Mouse (Mus musculus): Measurements from ENCODE around the gene Hist1h2ai. TPM values are rescaled to one million over a fixed set of nuclear protein-coding genes. Genes with fewer than 3 reads are reported as not detected.
"Not testable (repeated sequence)": the region's sequence is repeated elsewhere in the genome, so short reads cannot be mapped to it uniquely, and the experiment has no call there.

Hist1h2ai gene
- polyA plus RNA-seq, 1 experiment from 2014 or later: 8.4 TPM

GRCm38 (mm10) chr13:21722993-21723836, 7.0 kb downstream of the Hist1h2ai start:
- H3K4me1 ChIP-seq (ENCODE audit: control insufficient read depth, insufficient read depth, low read length): peaks cover 8% of the 10 kb centered on the region
- no peaks in the 10 kb centered on the region for H3K9me3 ChIP-seq (replicated peaks; ENCODE audit: control insufficient read depth, low read length)
- H3K4me3 ChIP-seq (ENCODE audit: low read depth, low read length): no peak overlapping the region
- H3K27me3 ChIP-seq (ENCODE audit: control insufficient read depth, insufficient read depth, low read length): no peaks in the 10 kb centered on the region
- 40% methylated on average over 5 of the region's 5 CpGs for WGBS (ENCODE audit: insufficient replicate concordance)
- no peak for ATAC-seq (replicated peaks; ENCODE audit: insufficient number of reproducible peaks, low FRiP score, low TSS enrichment)
- H3K27ac ChIP-seq (ENCODE audit: low read depth, low read length): no peak overlapping the region
- H3K4me2 ChIP-seq: peak overlapping the region; percentile 31; the same call in 1 of the 2 replicates
- no peak overlapping the region for H3K9ac ChIP-seq (ENCODE audit: low read depth, low read length)
- no peaks in the 10 kb centered on the region for H3K36me3 ChIP-seq (ENCODE audit: control insufficient read depth, insufficient read depth, low read length)

DNA sequence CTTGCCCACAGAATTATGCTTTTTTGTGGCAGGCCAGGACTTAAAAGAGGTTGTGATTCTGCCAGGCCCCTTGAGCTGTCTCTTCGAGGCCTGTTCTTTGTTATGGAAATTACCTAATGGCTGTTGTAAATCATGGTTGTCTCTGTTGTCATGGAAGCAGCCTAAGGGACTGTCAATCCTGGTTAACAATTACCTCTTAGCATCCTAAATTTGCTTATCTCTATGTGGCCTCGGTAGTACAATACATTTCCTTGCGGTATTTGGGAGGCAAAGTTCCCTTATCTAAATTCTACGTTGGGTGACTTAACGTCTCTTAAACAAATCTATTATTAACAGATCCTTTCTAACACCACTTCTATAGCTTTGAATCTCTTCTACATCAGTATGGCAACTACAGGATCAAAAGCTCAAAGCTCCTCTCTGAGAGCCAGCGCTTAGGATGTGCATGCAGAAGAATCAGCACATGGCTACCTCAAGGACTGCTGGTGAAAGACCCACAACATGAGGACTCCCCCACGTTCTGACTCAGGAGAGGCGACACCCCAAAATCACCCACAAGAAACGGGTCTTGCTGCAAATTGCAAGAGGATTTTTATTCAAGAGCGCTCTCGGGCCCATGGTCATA, 11.8 kb downstream of the Hist1h2ai start:
- Histone ChIP-seq H3K9ac (ENCODE audit: low read depth, low read length) (no peak overlapping the region), H3K36me3 (ENCODE audit: control insufficient read depth, insufficient read depth, low read length) (no peaks in the 10 kb centered on the region), H3K9me3 (replicated peaks; ENCODE audit: control insufficient read depth, low read length) (no peaks in the 10 kb centered on the region), H3K27me3 (ENCODE audit: control insufficient read depth, insufficient read depth, low read length) (no peaks in the 10 kb centered on the region), H3K4me3 (ENCODE audit: low read depth, low read length) (no peak overlapping the region), H3K27ac (ENCODE audit: low read depth, low read length) (no peak overlapping the region), H3K4me1 (ENCODE audit: control insufficient read depth, insufficient read depth, low read length) (no peaks in the 10 kb centered on the region), H3K4me2 (no peak overlapping the region)
- 33% methylated on average over 11 of the region's 11 CpGs for WGBS (ENCODE audit: insufficient replicate concordance)
- ATAC-seq (replicated peaks; ENCODE audit: insufficient number of reproducible peaks, low FRiP score, low TSS enrichment): no peak

- 68% methylated on average over 1 of the region's 1 CpGs for WGBS (ENCODE audit: insufficient replicate concordance)
- Histone ChIP-seq H3K4me1 (ENCODE audit: control insufficient read depth, insufficient read depth, low read length) (no peaks in the 10 kb centered on the region), H3K9ac (ENCODE audit: low read depth, low read length) (no peak overlapping the region), H3K27ac (ENCODE audit: low read depth, low read length) (no peak overlapping the region), H3K36me3 (ENCODE audit: control insufficient read depth, insufficient read depth, low read length) (no peaks in the 10 kb centered on the region), H3K27me3 (ENCODE audit: control insufficient read depth, insufficient read depth, low read length) (no peaks in the 10 kb centered on the region), H3K9me3 (replicated peaks; ENCODE audit: control insufficient read depth, low read length) (no peaks in the 10 kb centered on the region), H3K4me3 (ENCODE audit: low read depth, low read length) (no peak overlapping the region), H3K4me2 (no peak overlapping the region)
- ATAC-seq (replicated peaks; ENCODE audit: insufficient number of reproducible peaks, low FRiP score, low TSS enrichment): no peak
These were observed 13.3 kb downstream of the Hist1h2ai start for GRCm38 (mm10) chr13:21729544-21729943.

DNA sequence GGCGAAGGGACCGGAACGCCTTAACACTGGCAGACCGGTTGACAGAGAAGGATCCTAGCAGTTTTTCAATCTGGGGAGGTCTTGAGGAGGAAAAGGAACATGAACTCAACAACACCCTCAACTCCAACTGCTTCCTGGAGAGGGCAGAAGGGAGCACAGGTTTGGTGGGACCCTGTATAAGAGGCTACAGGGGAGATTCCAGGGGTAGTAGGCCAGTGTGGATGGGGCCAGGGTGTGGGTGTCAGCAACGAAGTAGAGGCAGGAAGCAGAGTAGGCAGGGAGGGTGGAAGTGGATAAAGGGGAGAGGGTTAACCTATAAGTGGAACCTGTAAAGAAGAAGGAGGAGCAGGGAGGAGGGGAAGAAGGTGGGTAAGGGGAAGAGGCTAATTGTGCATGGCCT, 17.2 kb downstream of the Hist1h2ai start:
- Histone ChIP-seq H3K36me3 (ENCODE audit: control insufficient read depth, insufficient read depth, low read length) (no peaks in the 10 kb centered on the region), H3K27ac (ENCODE audit: low read depth, low read length) (no peak overlapping the region), H3K4me3 (ENCODE audit: low read depth, low read length) (no peak overlapping the region), H3K9me3 (replicated peaks; ENCODE audit: control insufficient read depth, low read length) (no peaks in the 10 kb centered on the region), H3K9ac (ENCODE audit: low read depth, low read length) (peak overlapping the region; percentile 1; the same call in 1 of the 2 replicates), H3K4me2 (no peak overlapping the region), H3K27me3 (ENCODE audit: control insufficient read depth, insufficient read depth, low read length) (no peaks in the 10 kb centered on the region), H3K4me1 (ENCODE audit: control insufficient read depth, insufficient read depth, low read length) (no peaks in the 10 kb centered on the region)
- 57% methylated on average over 5 of the region's 5 CpGs for WGBS (ENCODE audit: insufficient replicate concordance)
- ATAC-seq (replicated peaks; ENCODE audit: insufficient number of reproducible peaks, low FRiP score, low TSS enrichment): 0 out of 2 replicates have a peak, but pooled peaks have one; percentile 25

DNA sequence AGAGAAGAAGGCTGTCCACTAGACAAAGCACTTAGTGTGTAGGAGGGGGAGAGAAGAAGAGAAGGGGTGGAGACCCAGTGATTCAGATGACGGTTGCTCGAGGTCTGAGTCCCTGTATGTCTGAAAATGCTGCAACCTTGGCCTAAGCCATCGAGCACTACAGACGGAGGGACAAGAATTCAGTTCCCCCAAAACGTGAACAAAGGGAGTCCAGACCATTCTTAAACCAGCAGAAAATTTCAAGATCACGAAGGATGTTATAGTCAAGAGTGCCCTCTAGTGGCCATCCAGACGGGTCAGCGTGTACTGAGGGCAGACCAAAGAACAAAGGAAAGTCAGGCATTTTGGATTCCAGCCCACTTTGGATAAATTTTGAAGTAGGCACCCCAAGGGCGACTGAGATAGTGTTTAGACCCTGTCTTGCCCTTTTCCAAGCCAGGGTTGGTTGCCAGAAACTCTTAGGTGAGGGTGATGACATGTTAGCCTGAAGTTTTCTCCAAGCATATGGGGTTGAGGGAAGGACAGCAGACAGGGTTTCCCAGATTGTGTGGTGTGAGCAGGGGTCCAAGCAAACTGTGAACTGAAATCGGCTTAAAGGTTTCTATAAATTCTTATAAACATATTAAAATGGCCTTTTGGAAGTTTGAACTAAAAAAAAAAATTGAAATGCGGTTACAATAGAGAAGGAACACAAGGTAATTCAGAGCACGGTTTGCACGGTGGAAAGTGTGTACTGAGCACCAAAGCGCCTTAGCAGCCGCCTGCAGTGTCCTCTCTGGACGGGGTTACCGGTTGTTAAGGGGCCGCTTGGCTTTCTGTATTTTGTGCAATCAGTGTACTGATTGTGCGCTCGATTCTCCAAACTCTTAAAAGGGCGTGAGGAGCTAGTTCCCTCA, 18.0 kb downstream of the Hist1h2ai start:
- no peaks in the 10 kb centered on the region for H3K36me3 ChIP-seq (ENCODE audit: control insufficient read depth, insufficient read depth, low read length)

GRCm38 (mm10) chr13:21734906-21735767, 18.9 kb downstream of the Hist1h2ai start, which contains the start of gene Hist1h4j:
TSS of gene Hist1h4j (plus strand) at chr13:21735064.
- WGBS (ENCODE audit: insufficient replicate concordance): under 1% methylated on average over 39 of the region's 56 CpGs
- not testable (repeated sequence) for H3K36me3 ChIP-seq (ENCODE audit: control insufficient read depth, insufficient read depth, low read length); H3K27me3 ChIP-seq (ENCODE audit: control insufficient read depth, insufficient read depth, low read length); H3K4me1 ChIP-seq (ENCODE audit: control insufficient read depth, insufficient read depth, low read length); H3K9me3 ChIP-seq (replicated peaks; ENCODE audit: control insufficient read depth, low read length)
- Histone ChIP-seq H3K27ac (ENCODE audit: low read depth, low read length) (peak within 1 kb of the TSS; percentile 95), H3K4me3 (ENCODE audit: low read depth, low read length) (peak within 1 kb of the TSS; percentile 51), H3K9ac (ENCODE audit: low read depth, low read length) (peak within 1 kb of the TSS; percentile 79), H3K4me2 (peak within 1 kb of the TSS; percentile 78)
- peak; percentile 91 for ATAC-seq (replicated peaks; ENCODE audit: insufficient number of reproducible peaks, low FRiP score, low TSS enrichment)

More for the DNA sequence above, 18.0 kb downstream of the Hist1h2ai start:
- H3K9me3 ChIP-seq (replicated peaks; ENCODE audit: control insufficient read depth, low read length): no peaks in the 10 kb centered on the region
- ATAC-seq (replicated peaks; ENCODE audit: insufficient number of reproducible peaks, low FRiP score, low TSS enrichment): peak; percentile 69
- under 1% methylated on average over 21 of the region's 21 CpGs for WGBS (ENCODE audit: insufficient replicate concordance)
- no peaks in the 10 kb centered on the region for H3K4me1 ChIP-seq (ENCODE audit: control insufficient read depth, insufficient read depth, low read length)
- peak overlapping the region; percentile 51 for H3K4me3 ChIP-seq (ENCODE audit: low read depth, low read length)
- H3K4me2 ChIP-seq: peak overlapping the region; percentile 78
- peak overlapping the region; percentile 79 for H3K9ac ChIP-seq (ENCODE audit: low read depth, low read length)
- H3K27ac ChIP-seq (ENCODE audit: low read depth, low read length): peak overlapping the region; percentile 95
- no peaks in the 10 kb centered on the region for H3K27me3 ChIP-seq (ENCODE audit: control insufficient read depth, insufficient read depth, low read length)

- H3K4me2 ChIP-seq: no peak overlapping the region
- no peaks in the 10 kb centered on the region for H3K36me3 ChIP-seq (ENCODE audit: control insufficient read depth, insufficient read depth, low read length)
- no peak overlapping the region for H3K4me3 ChIP-seq (ENCODE audit: low read depth, low read length)
- 77% methylated on average over 1 of the region's 1 CpGs for WGBS (ENCODE audit: insufficient replicate concordance)
- peaks cover 3% of the 10 kb centered on the region; the same call in 1 of the 2 replicates for H3K4me1 ChIP-seq (ENCODE audit: control insufficient read depth, insufficient read depth, low read length)
- no peaks in the 10 kb centered on the region for H3K9me3 ChIP-seq (replicated peaks; ENCODE audit: control insufficient read depth, low read length)
- ATAC-seq (replicated peaks; ENCODE audit: insufficient number of reproducible peaks, low FRiP score, low TSS enrichment): no peak
- H3K9ac ChIP-seq (ENCODE audit: low read depth, low read length): no peak overlapping the region
- H3K27ac ChIP-seq (ENCODE audit: low read depth, low read length): no peak overlapping the region
- H3K27me3 ChIP-seq (ENCODE audit: control insufficient read depth, insufficient read depth, low read length): no peaks in the 10 kb centered on the region
These were observed 28.8 kb downstream of the Hist1h2ai start for GRCm38 (mm10) chr13:21745006-21745405.
